Mouse (Mus musculus) ES-Bruce4 (cell line): ENCODE results near the gene Plcxd1.

ENCODE experiments used
- CTCF ChIP-seq: IDR thresholded peaks from one replicate; pipeline ENCODE4 v1.8.1; 2011; ENCODE audit warnings: low read depth, low read length
- POLR2A ChIP-seq: IDR thresholded peaks from one replicate; pipeline ENCODE4 v1.8.1; 2011; ENCODE audit warnings: low read length; ENCODE audit not compliant: insufficient read depth

- TF ChIP-seq CTCF, result no peak
- TF ChIP-seq POLR2A, result no peak
These were observed 2.7 kb downstream of the Plcxd1 start for GRCm38 (mm10) chr5:110102429-110102828.
